Mouse (Mus musculus) olfactory bulb, adult 2 months (tissue): ENCODE measurements around the gene R3hdml.

Experiments used
- CTCF ChIP-seq: fragments of 200-500 bp; IDR thresholded peaks from 2 replicates; pipeline ENCODE4 v1.5.1; 2012; ENCODE audit warnings: low read depth, mild to moderate bottlenecking, low read length, moderate library complexity; ENCODE audit not compliant: insufficient read depth
- POLR2A ChIP-seq: fragments of 200-500 bp; IDR thresholded peaks from 2 replicates; pipeline ENCODE4 v1.6.1; 2012; ENCODE audit warnings: mild to moderate bottlenecking, low read depth, low read length, moderate library complexity; ENCODE audit not compliant: insufficient read depth

DNA sequence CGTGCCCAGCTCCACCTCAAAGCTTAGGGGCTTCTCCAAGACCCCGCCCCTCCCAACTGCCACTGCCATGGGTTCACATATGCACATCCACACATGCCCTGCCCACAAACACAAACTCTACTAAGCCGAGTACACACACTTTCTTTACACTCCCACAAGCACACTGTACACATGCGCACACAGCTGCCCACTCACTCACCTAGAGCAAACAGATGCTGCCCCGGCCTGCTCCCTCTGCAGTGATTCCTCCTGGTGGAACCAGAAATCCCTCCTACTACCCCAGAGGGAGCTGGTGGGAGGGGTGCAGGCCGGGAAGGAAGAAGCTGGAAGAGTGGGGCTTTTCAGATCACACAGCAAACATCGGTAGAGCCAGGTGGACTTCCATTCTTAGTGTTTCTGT, 48.1 kb upstream of the R3hdml start:
- TF ChIP-seq POLR2A = no peak
- no peak for TF ChIP-seq CTCF
